Mouse (Mus musculus) urinary bladder, postnatal 4 days (tissue): Measurements from ENCODE around the gene Gmpr2.

Experiments
- DNase-seq, 2 experiments: peaks; one replicate each; pipeline ENCODE4 v3.0.0; 2021 to 2022; ENCODE audit warnings: low spot score in 2 of 2

The Gmpr2 gene

GRCm38 (mm10) chr14:55671833-55672740, at the start of gene Gmpr2, which contains the start of gene Nedd8:
Gmpr2 (plus strand) TSS chr14:55671941.
Nedd8 (minus strand) TSS chr14:55672124.
- DNase-seq: peak; percentile 84 to 86

- DNase-seq: no peak
Measured at GRCm38 (mm10) chr14:55628077-55628827, 43.5 kb upstream of the Gmpr2 start.

- peak in 1 of 2 experiments; percentile 71 for DNase-seq
Measured at GRCm38 (mm10) chr14:55629312-55629711, 42.4 kb upstream of the Gmpr2 start.

- DNase-seq: no peak
Measured at GRCm38 (mm10) chr14:55634874-55635522, 36.7 kb upstream of the Gmpr2 start.

GRCm38 (mm10) chr14:55635523-55636007, 36.2 kb upstream of the Gmpr2 start, which contains the start of gene Ipo4:
Ipo4 (minus strand) TSS chr14:55635957.
- peak; percentile 77 to 82 for DNase-seq

GRCm38 (mm10) chr14:55637795-55638194, 33.9 kb upstream of the Gmpr2 start, which contains the start of gene Gm49378:
Gm49378 (minus strand) TSS chr14:55637895.
- DNase-seq: no peak

GRCm38 (mm10) chr14:55640816-55641215, 30.9 kb upstream of the Gmpr2 start:
- DNase-seq: no peak

GRCm38 (mm10) chr14:55641291-55641690, 30.4 kb upstream of the Gmpr2 start:
- DNase-seq: no peak

GRCm38 (mm10) chr14:55642679-55643059, 29.1 kb upstream of the Gmpr2 start:
- no peak for DNase-seq

- peak; percentile 79 to 84 for DNase-seq
Measured at GRCm38 (mm10) chr14:55643060-55643907, 28.5 kb upstream of the Gmpr2 start, which contains the start of gene Tm9sf1. Tm9sf1 (minus strand) TSS chr14:55643806.

- no peak for DNase-seq
Measured at GRCm38 (mm10) chr14:55644261-55644888, 27.4 kb upstream of the Gmpr2 start.

GRCm38 (mm10) chr14:55649884-55650283, 21.9 kb upstream of the Gmpr2 start, which contains the start of gene Tssk4:
Tssk4 (plus strand) TSS chr14:55650184.
- no peak for DNase-seq

GRCm38 (mm10) chr14:55651528-55651927, 20.2 kb upstream of the Gmpr2 start:
- no peak for DNase-seq

- no peak for DNase-seq
Measured at GRCm38 (mm10) chr14:55656935-55657334, 14.8 kb upstream of the Gmpr2 start.

GRCm38 (mm10) chr14:55658011-55658410, 13.7 kb upstream of the Gmpr2 start:
- no peak for DNase-seq

GRCm38 (mm10) chr14:55659960-55660573, 11.7 kb upstream of the Gmpr2 start, which contains the start of gene Mdp1:
Mdp1 (minus strand) TSS chr14:55660508.
- DNase-seq: peak; percentile 70 to 71

- DNase-seq: no peak
Measured at GRCm38 (mm10) chr14:55660636-55661035, 11.1 kb upstream of the Gmpr2 start.

- DNase-seq: no peak
Measured at GRCm38 (mm10) chr14:55671486-55671832, 282 bp upstream of the Gmpr2 start.

- no peak for DNase-seq
Measured at GRCm38 (mm10) chr14:55672741-55673060, 960 bp downstream of the Gmpr2 start.

- DNase-seq: no peak
Measured at GRCm38 (mm10) chr14:55677615-55678014, 5.9 kb downstream of the Gmpr2 start.
